Mouse (Mus musculus): Measurements from ENCODE around the gene Cdk17. TPM values are rescaled to one million over a fixed set of nuclear protein-coding genes. Genes with fewer than 3 reads are reported as not detected.

The Cdk17 gene
- polyA plus RNA-seq, 1 experiment from 2014 or later: 19.2 TPM

GRCm38 (mm10) chr10:93214251-93214650, 53.6 kb downstream of the Cdk17 start:
- H3K27ac ChIP-seq (replicated peaks; ENCODE audit: low read depth, low read length): no peak overlapping the region
- H3K36me3 ChIP-seq (ENCODE audit: control insufficient read depth, insufficient read depth, low read length): peaks cover 12% of the 10 kb centered on the region
- WGBS: 79% methylated on average over 4 of the region's 4 CpGs
- H3K4me2 ChIP-seq (ENCODE audit: low read depth, severe bottlenecking): no peak overlapping the region
- H3K9ac ChIP-seq (ENCODE audit: low read length): no peak overlapping the region
- H3K4me3 ChIP-seq (ENCODE audit: low read depth, low read length): no peak overlapping the region
- DNase-seq (ENCODE audit: low spot score): no peak
- H3K27me3 ChIP-seq (ENCODE audit: control insufficient read depth, insufficient read depth, low read length): no peaks in the 10 kb centered on the region
- no peak for ATAC-seq (ENCODE audit: insufficient number of reproducible peaks, low FRiP score, low TSS enrichment, low read depth)
- no peaks in the 10 kb centered on the region for H3K9me3 ChIP-seq (ENCODE audit: control insufficient read depth, low read length)
- H3K4me1 ChIP-seq (ENCODE audit: control insufficient read depth, insufficient read depth, low read length): no peaks in the 10 kb centered on the region

- Histone ChIP-seq H3K4me2 (ENCODE audit: low read depth, severe bottlenecking) (no peak overlapping the region), H3K9ac (ENCODE audit: low read length) (no peak overlapping the region), H3K27ac (replicated peaks; ENCODE audit: low read depth, low read length) (no peak overlapping the region), H3K9me3 (ENCODE audit: control insufficient read depth, low read length) (no peaks in the 10 kb centered on the region), H3K36me3 (ENCODE audit: control insufficient read depth, insufficient read depth, low read length) (peaks cover 12% of the 10 kb centered on the region), H3K27me3 (ENCODE audit: control insufficient read depth, insufficient read depth, low read length) (no peaks in the 10 kb centered on the region), H3K4me1 (ENCODE audit: control insufficient read depth, insufficient read depth, low read length) (no peaks in the 10 kb centered on the region), H3K4me3 (ENCODE audit: low read depth, low read length) (no peak overlapping the region)
- DNase-seq (ENCODE audit: low spot score) (no peak), ATAC-seq (ENCODE audit: insufficient number of reproducible peaks, low FRiP score, low TSS enrichment, low read depth) (no peak)
- WGBS: 89% methylated on average over 8 of the region's 8 CpGs
Observed at GRCm38 (mm10) chr10:93215051-93215763, 54.5 kb downstream of the Cdk17 start.

GRCm38 (mm10) chr10:93225751-93226150, 65.1 kb downstream of the Cdk17 start:
- ATAC-seq (ENCODE audit: insufficient number of reproducible peaks, low FRiP score, low TSS enrichment, low read depth): no peak
- Histone ChIP-seq H3K9ac (ENCODE audit: low read length) (no peak overlapping the region), H3K27me3 (ENCODE audit: control insufficient read depth, insufficient read depth, low read length) (no peaks in the 10 kb centered on the region), H3K9me3 (ENCODE audit: control insufficient read depth, low read length) (no peaks in the 10 kb centered on the region), H3K27ac (replicated peaks; ENCODE audit: low read depth, low read length) (no peak overlapping the region), H3K4me2 (ENCODE audit: low read depth, severe bottlenecking) (no peak overlapping the region), H3K4me3 (ENCODE audit: low read depth, low read length) (no peak overlapping the region), H3K4me1 (ENCODE audit: control insufficient read depth, insufficient read depth, low read length) (no peaks in the 10 kb centered on the region), H3K36me3 (ENCODE audit: control insufficient read depth, insufficient read depth, low read length) (no peaks in the 10 kb centered on the region)
- 79% methylated on average over 6 of the region's 6 CpGs for WGBS
- no peak for DNase-seq (ENCODE audit: low spot score)

GRCm38 (mm10) chr10:93227921-93228320, 67.2 kb downstream of the Cdk17 start:
- Histone ChIP-seq H3K27me3 (ENCODE audit: control insufficient read depth, insufficient read depth, low read length) (no peaks in the 10 kb centered on the region), H3K36me3 (ENCODE audit: control insufficient read depth, insufficient read depth, low read length) (no peaks in the 10 kb centered on the region; the same call in 1 of the 2 replicates), H3K27ac (replicated peaks; ENCODE audit: low read depth, low read length) (no peak overlapping the region), H3K4me1 (ENCODE audit: control insufficient read depth, insufficient read depth, low read length) (no peaks in the 10 kb centered on the region), H3K9me3 (ENCODE audit: control insufficient read depth, low read length) (no peaks in the 10 kb centered on the region), H3K9ac (ENCODE audit: low read length) (no peak overlapping the region), H3K4me3 (ENCODE audit: low read depth, low read length) (no peak overlapping the region), H3K4me2 (ENCODE audit: low read depth, severe bottlenecking) (no peak overlapping the region)
- ATAC-seq (ENCODE audit: insufficient number of reproducible peaks, low FRiP score, low TSS enrichment, low read depth) (no peak), DNase-seq (ENCODE audit: low spot score) (no peak)
- WGBS: 84% methylated on average over 8 of the region's 8 CpGs

- DNase-seq (ENCODE audit: low spot score): no peak
- 82% methylated on average over 11 of the region's 11 CpGs for WGBS
- no peaks in the 10 kb centered on the region; the same call in 1 of the 2 replicates for H3K36me3 ChIP-seq (ENCODE audit: control insufficient read depth, insufficient read depth, low read length)
- no peak overlapping the region for H3K9ac ChIP-seq (ENCODE audit: low read length)
- no peaks in the 10 kb centered on the region for H3K9me3 ChIP-seq (ENCODE audit: control insufficient read depth, low read length)
- no peak overlapping the region for H3K4me3 ChIP-seq (ENCODE audit: low read depth, low read length)
- H3K4me1 ChIP-seq (ENCODE audit: control insufficient read depth, insufficient read depth, low read length): no peaks in the 10 kb centered on the region
- no peak for ATAC-seq (ENCODE audit: insufficient number of reproducible peaks, low FRiP score, low TSS enrichment, low read depth)
- H3K27ac ChIP-seq (replicated peaks; ENCODE audit: low read depth, low read length): no peak overlapping the region
- H3K27me3 ChIP-seq (ENCODE audit: control insufficient read depth, insufficient read depth, low read length): no peaks in the 10 kb centered on the region
- no peak overlapping the region for H3K4me2 ChIP-seq (ENCODE audit: low read depth, severe bottlenecking)
Observed at GRCm38 (mm10) chr10:93228401-93229007, 67.8 kb downstream of the Cdk17 start.

- H3K27ac ChIP-seq (replicated peaks; ENCODE audit: low read depth, low read length): no peak overlapping the region
- H3K4me2 ChIP-seq (ENCODE audit: low read depth, severe bottlenecking): no peak overlapping the region
- no peaks in the 10 kb centered on the region for H3K9me3 ChIP-seq (ENCODE audit: control insufficient read depth, low read length)
- H3K4me3 ChIP-seq (ENCODE audit: low read depth, low read length): no peak overlapping the region
- H3K9ac ChIP-seq (ENCODE audit: low read length): no peak overlapping the region
- no peaks in the 10 kb centered on the region for H3K27me3 ChIP-seq (ENCODE audit: control insufficient read depth, insufficient read depth, low read length)
- ATAC-seq (ENCODE audit: insufficient number of reproducible peaks, low FRiP score, low TSS enrichment, low read depth): no peak
- 90% methylated on average over 4 of the region's 4 CpGs for WGBS
- peaks cover 2% of the 10 kb centered on the region; the same call in 1 of the 2 replicates for H3K36me3 ChIP-seq (ENCODE audit: control insufficient read depth, insufficient read depth, low read length)
- DNase-seq (ENCODE audit: low spot score): no peak
- H3K4me1 ChIP-seq (ENCODE audit: control insufficient read depth, insufficient read depth, low read length): no peaks in the 10 kb centered on the region
Observed at GRCm38 (mm10) chr10:93231490-93231889, 70.8 kb downstream of the Cdk17 start.

- WGBS: 97% methylated on average over 5 of the region's 5 CpGs
- H3K27ac ChIP-seq (replicated peaks; ENCODE audit: low read depth, low read length): no peak overlapping the region
- no peak overlapping the region for H3K4me3 ChIP-seq (ENCODE audit: low read depth, low read length)
- no peak overlapping the region for H3K4me2 ChIP-seq (ENCODE audit: low read depth, severe bottlenecking)
- no peaks in the 10 kb centered on the region for H3K4me1 ChIP-seq (ENCODE audit: control insufficient read depth, insufficient read depth, low read length)
- H3K9ac ChIP-seq (ENCODE audit: low read length): no peak overlapping the region
- DNase-seq (ENCODE audit: low spot score) (no peak), ATAC-seq (ENCODE audit: insufficient number of reproducible peaks, low FRiP score, low TSS enrichment, low read depth) (no peak)
- H3K36me3 ChIP-seq (ENCODE audit: control insufficient read depth, insufficient read depth, low read length): peaks cover 2% of the 10 kb centered on the region; the same call in 1 of the 2 replicates
- H3K9me3 ChIP-seq (ENCODE audit: control insufficient read depth, low read length): no peaks in the 10 kb centered on the region
- no peaks in the 10 kb centered on the region for H3K27me3 ChIP-seq (ENCODE audit: control insufficient read depth, insufficient read depth, low read length)
Observed at GRCm38 (mm10) chr10:93231893-93232292, 71.2 kb downstream of the Cdk17 start.

- no peaks in the 10 kb centered on the region for H3K27me3 ChIP-seq (ENCODE audit: control insufficient read depth, insufficient read depth, low read length)
- WGBS: 92% methylated on average over 6 of the region's 6 CpGs
- DNase-seq (ENCODE audit: low spot score) (no peak), ATAC-seq (ENCODE audit: insufficient number of reproducible peaks, low FRiP score, low TSS enrichment, low read depth) (no peak)
- H3K36me3 ChIP-seq (ENCODE audit: control insufficient read depth, insufficient read depth, low read length): peaks cover 4% of the 10 kb centered on the region
- H3K4me3 ChIP-seq (ENCODE audit: low read depth, low read length): no peak overlapping the region
- H3K9me3 ChIP-seq (ENCODE audit: control insufficient read depth, low read length): no peaks in the 10 kb centered on the region
- H3K4me1 ChIP-seq (ENCODE audit: control insufficient read depth, insufficient read depth, low read length): no peaks in the 10 kb centered on the region
- no peak overlapping the region for H3K4me2 ChIP-seq (ENCODE audit: low read depth, severe bottlenecking)
- no peak overlapping the region for H3K27ac ChIP-seq (replicated peaks; ENCODE audit: low read depth, low read length)
- no peak overlapping the region for H3K9ac ChIP-seq (ENCODE audit: low read length)
Observed at GRCm38 (mm10) chr10:93233665-93234194, 73.1 kb downstream of the Cdk17 start.
